Mouse (Mus musculus) heart, embryonic 16.5 days (tissue): Measurements from ENCODE around the gene Hist1h2ah. TPM values are rescaled to one million over a fixed set of nuclear protein-coding genes. Genes with fewer than 3 reads are reported as not detected.

Experiments used
- ATAC-seq: fragments of 200-750 bp; cut with Nextera tagmentation; replicated peaks from 2 replicates; pipeline ENCODE4 v1.8.0; 2017; ENCODE audit warnings: moderate number of reproducible peaks; ENCODE audit not compliant: insufficient read depth, low FRiP score; ENCODE audit errors: extremely low read depth
- H3K27ac ChIP-seq: fragments of 300-500 bp; sonication (generic); 2 replicates; pipeline ENCODE4 v1.5.1; 2014; ENCODE audit warnings: mild to moderate bottlenecking, low read length, control low read depth, moderate library complexity
- H3K27me3 ChIP-seq: fragments of 300-500 bp; sonication (generic); 2 replicates; pipeline ENCODE4 v1.6.1; 2014; ENCODE audit warnings: low read length, mixed read lengths; ENCODE audit not compliant: control insufficient read depth, insufficient read depth
- H3K36me3 ChIP-seq: fragments of 300-500 bp; sonication (generic); 2 replicates; pipeline ENCODE4 v1.6.1; 2014; ENCODE audit not compliant: control insufficient read depth, insufficient read depth
- H3K4me1 ChIP-seq: fragments of 300-500 bp; sonication (generic); 2 replicates; pipeline ENCODE4 v1.6.1; 2014; ENCODE audit warnings: low read length, mixed read lengths; ENCODE audit not compliant: control insufficient read depth, insufficient read depth
- H3K4me2 ChIP-seq: fragments of 300-500 bp; sonication (generic); 2 replicates; pipeline ENCODE4 v1.6.1; 2014; ENCODE audit warnings: low read depth, mild to moderate bottlenecking, control low read depth, low read length
- H3K4me3 ChIP-seq: fragments of 300-500 bp; sonication (generic); 2 replicates; pipeline ENCODE4 v1.5.1; 2014; ENCODE audit warnings: mild to moderate bottlenecking, control low read depth, low read length
- H3K9ac ChIP-seq: fragments of 300-500 bp; sonication (generic); 2 replicates; pipeline ENCODE4 v1.6.1; 2014; ENCODE audit warnings: low read length, control low read depth
- H3K9me3 ChIP-seq: fragments of 300-500 bp; sonication (generic); replicated peaks from 2 replicates; pipeline ENCODE4 v1.6.1; 2016; ENCODE audit warnings: low read length; ENCODE audit not compliant: control insufficient read depth
- WGBS: fragments of 180-500 bp; shearing (Covaris S2); extraction: QIAGEN DNeasy Blood & Tissue Kit; methylation state at CpG from one replicate; pipeline ENCODE4 v1.1.7; 2014; 5-methylcytosine and 5-hydroxymethylcytosine counted together
- polyA plus RNA-seq: library from polyadenylated mRNA; unstranded; fragments of >200 nt; fragmentation: Nextera tagmentation; extraction: Ambion mirVana; gene quantifications from 2 replicates; pipeline ENCODE4 v1.2.1, GENCODE M21; 2015

The Hist1h2ah gene
- polyA plus RNA-seq, 1 experiment from 2014 or later: 5.3 TPM

- H3K9ac ChIP-seq: peak overlapping the region; percentile 49
- ATAC-seq: peak; percentile 71
- under 1% methylated on average over 45 of the region's 45 CpGs for WGBS
- H3K27me3 ChIP-seq: peaks cover 78% of the 10 kb centered on the region
- H3K27ac ChIP-seq: no peak overlapping the region
- peak overlapping the region; percentile 72 for H3K4me3 ChIP-seq
- peak overlapping the region; percentile 98 for H3K4me2 ChIP-seq
- no peaks in the 10 kb centered on the region for H3K9me3 ChIP-seq
- H3K36me3 ChIP-seq: no peaks in the 10 kb centered on the region
- peaks cover 10% of the 10 kb centered on the region for H3K4me1 ChIP-seq
Observed at GRCm38 (mm10) chr13:22005605-22006333, 29.6 kb downstream of the Hist1h2ah start.

- Histone ChIP-seq H3K27ac (no peak overlapping the region), H3K9ac (no peak overlapping the region), H3K9me3 (no peaks in the 10 kb centered on the region), H3K4me2 (no peak overlapping the region), H3K27me3 (peaks cover 81% of the 10 kb centered on the region), H3K36me3 (no peaks in the 10 kb centered on the region), H3K4me3 (no peak overlapping the region), H3K4me1 (peaks cover 10% of the 10 kb centered on the region)
- 17% methylated on average over 5 of the region's 5 CpGs for WGBS
- no peak for ATAC-seq
Observed at GRCm38 (mm10) chr13:22001823-22002222, 33.5 kb downstream of the Hist1h2ah start.

- Histone ChIP-seq H3K9ac (no peak overlapping the region), H3K9me3 (no peaks in the 10 kb centered on the region), H3K4me2 (no peak overlapping the region), H3K36me3 (no peaks in the 10 kb centered on the region), H3K4me3 (no peak overlapping the region), H3K27ac (no peak overlapping the region), H3K27me3 (peaks cover 82% of the 10 kb centered on the region), H3K4me1 (peaks cover 6% of the 10 kb centered on the region)
- 54% methylated on average over 2 of the region's 2 CpGs for WGBS
- no peak for ATAC-seq
Observed at GRCm38 (mm10) chr13:22001346-22001745, 34.0 kb downstream of the Hist1h2ah start.

- H3K4me2 ChIP-seq: no peak overlapping the region
- WGBS: 38% methylated on average over 4 of the region's 4 CpGs
- H3K9me3 ChIP-seq: no peaks in the 10 kb centered on the region
Observed at GRCm38 (mm10) chr13:21999147-21999546, 36.2 kb downstream of the Hist1h2ah start.

GRCm38 (mm10) chr13:21998412-21998811, 37.0 kb downstream of the Hist1h2ah start:
- 27% methylated on average over 3 of the region's 3 CpGs for WGBS
- Histone ChIP-seq H3K27ac (no peak overlapping the region), H3K9me3 (no peaks in the 10 kb centered on the region), H3K4me1 (peaks cover 4% of the 10 kb centered on the region), H3K4me2 (no peak overlapping the region), H3K9ac (no peak overlapping the region), H3K36me3 (no peaks in the 10 kb centered on the region), H3K4me3 (no peak overlapping the region), H3K27me3 (peaks cover 64% of the 10 kb centered on the region)
- no peak for ATAC-seq

More at GRCm38 (mm10) chr13:21999147-21999546, 36.2 kb downstream of the Hist1h2ah start:
- H3K4me3 ChIP-seq: no peak overlapping the region
- H3K27me3 ChIP-seq: peaks cover 71% of the 10 kb centered on the region
- no peak overlapping the region for H3K27ac ChIP-seq
- no peaks in the 10 kb centered on the region for H3K36me3 ChIP-seq
- H3K4me1 ChIP-seq: peaks cover 4% of the 10 kb centered on the region
- ATAC-seq: no peak
- no peak overlapping the region for H3K9ac ChIP-seq

- H3K36me3 ChIP-seq: no peaks in the 10 kb centered on the region
- peaks cover 58% of the 10 kb centered on the region for H3K27me3 ChIP-seq
- no peak for ATAC-seq
- no peak overlapping the region for H3K27ac ChIP-seq
- H3K9ac ChIP-seq: no peak overlapping the region
- no peaks in the 10 kb centered on the region for H3K9me3 ChIP-seq
- no peak overlapping the region; the same call in 1 of the 2 replicates for H3K4me3 ChIP-seq
- peaks cover 4% of the 10 kb centered on the region for H3K4me1 ChIP-seq
- 9% methylated on average over 4 of the region's 4 CpGs for WGBS
- H3K4me2 ChIP-seq: no peak overlapping the region
Observed at GRCm38 (mm10) chr13:21997821-21998220, 37.5 kb downstream of the Hist1h2ah start.

- 3% methylated on average over 21 of the region's 21 CpGs for WGBS
- Histone ChIP-seq H3K9me3 (no peaks in the 10 kb centered on the region), H3K9ac (no peak overlapping the region), H3K27me3 (peaks cover 54% of the 10 kb centered on the region), H3K36me3 (no peaks in the 10 kb centered on the region), H3K4me3 (peak overlapping the region; percentile 43), H3K27ac (no peak overlapping the region), H3K4me1 (peaks cover 4% of the 10 kb centered on the region), H3K4me2 (peak overlapping the region; percentile 79)
- ATAC-seq: no peak
Observed at GRCm38 (mm10) chr13:21997201-21997820, 38.1 kb downstream of the Hist1h2ah start.

- Histone ChIP-seq H3K4me1 (peaks cover 4% of the 10 kb centered on the region), H3K9me3 (no peaks in the 10 kb centered on the region), H3K36me3 (no peaks in the 10 kb centered on the region), H3K27ac (no peak overlapping the region), H3K27me3 (peaks cover 53% of the 10 kb centered on the region), H3K9ac (no peak overlapping the region), H3K4me2 (peak overlapping the region; percentile 79), H3K4me3 (peak overlapping the region; percentile 43)
- ATAC-seq: no peak
- WGBS: 3% methylated on average over 13 of the region's 13 CpGs
Observed at GRCm38 (mm10) chr13:21996840-21997185, 38.6 kb downstream of the Hist1h2ah start.

- H3K4me3 ChIP-seq: peak overlapping the region; percentile 58
- H3K27me3 ChIP-seq: peaks cover 54% of the 10 kb centered on the region
- WGBS: 6% methylated on average over 12 of the region's 12 CpGs
- peak overlapping the region; percentile 79 for H3K4me2 ChIP-seq
- no peaks in the 10 kb centered on the region for H3K36me3 ChIP-seq
- no peak overlapping the region for H3K27ac ChIP-seq
- H3K9ac ChIP-seq: no peak overlapping the region
- no peak for ATAC-seq
- H3K9me3 ChIP-seq: peaks cover 3% of the 10 kb centered on the region
- H3K4me1 ChIP-seq: peaks cover 4% of the 10 kb centered on the region
Observed at GRCm38 (mm10) chr13:21996101-21996839, 39.1 kb downstream of the Hist1h2ah start.
